Mouse (Mus musculus) stomach, postnatal 0 days (tissue): ENCODE data around the gene Foxe1.

Source experiments
- CTCF ChIP-seq: IDR thresholded peaks from 2 replicates; pipeline ENCODE4 v1.5.1; 2016; ENCODE audit warnings: antibody characterized with exemption, low read depth, mild to moderate bottlenecking, moderate library complexity
- EP300 ChIP-seq: optimal IDR thresholded peaks from 2 replicates; pipeline ENCODE3; 2016; ENCODE audit warnings: antibody characterized with exemption

- TF ChIP-seq CTCF (no peak), EP300 (no peak)
These were observed 31.8 kb upstream of the Foxe1 start for GRCm38 (mm10) chr4:46311631-46312030.
